19 mouse cellular contexts compared by ENCODE assay signal in genomic region chr19:4742229-4742628, GRCm38 (mm10).
"Had no signal": no experiment of that assay in that cellular context is flagged by ENCODE, and none has a peak within 500 bp of the region (broad histone marks: within the 10 kb centered on the region; RNA-seq: fewer than 3 reads in every experiment).

No protein-coding gene starts in this region.

- H3K9ac ChIP-seq: lung, embryonic 14.5 days; midbrain, embryonic 12.5 days; neural tube, embryonic 13.5 days; neural tube, embryonic 15.5 days had no signal

- H3K9me3 ChIP-seq: midbrain, embryonic 10.5 days; midbrain, embryonic 12.5 days; neural tube, embryonic 13.5 days; neural tube, embryonic 15.5 days had no signal

- H3K4me3 ChIP-seq: midbrain, embryonic 10.5 days; midbrain, embryonic 12.5 days; myocyte; neural tube, embryonic 13.5 days; neural tube, embryonic 15.5 days had no signal

- H3K27ac ChIP-seq: midbrain, embryonic 10.5 days; midbrain, embryonic 12.5 days; neural tube, embryonic 13.5 days; neural tube, embryonic 15.5 days had no signal

- ATAC-seq: midbrain, embryonic 16.5 days had no signal

- DNase-seq: lung, adult 18-20 months; lung, embryonic 14.5 days; lung, postnatal 10 days; lung, postnatal 4 days; midbrain, embryonic 14.5 days; retina, postnatal 1 day; right cerebral cortex, adult 18-20 months; right cerebral cortex, postnatal 25 days; right cerebral cortex, postnatal 4 days; spleen, adult 18-20 months; thymus, adult 18-20 months; thymus, postnatal 14 days; thymus, postnatal 36 days had no signal

- H3K4me1 ChIP-seq: midbrain, embryonic 10.5 days; midbrain, embryonic 12.5 days; neural tube, embryonic 13.5 days; neural tube, embryonic 15.5 days had no signal

- H3K4me2 ChIP-seq: lung, embryonic 14.5 days; midbrain, embryonic 12.5 days; neural tube, embryonic 13.5 days; neural tube, embryonic 15.5 days had no signal

- H3K27me3 ChIP-seq: midbrain, embryonic 12.5 days; neural tube, embryonic 13.5 days; neural tube, embryonic 15.5 days had no signal
